Mouse (Mus musculus): ENCODE data around the gene Gm20837. TPM values are rescaled to one million over a fixed set of nuclear protein-coding genes. Genes with fewer than 3 reads are reported as not detected.

The Gm20837 gene
- not detected in 2 replicates for polyA plus RNA-seq (2012; rRNA removed; ENCODE audit: low replicate concordance)

GRCm38 (mm10) chrY:90400948-90401347, at the start of gene Gm20837:
Gm20837 (plus strand) TSS chrY:90401248.

